Mouse (Mus musculus): ENCODE measurements around the gene 2310034C09Rik. TPM values are rescaled to one million over a fixed set of nuclear protein-coding genes. Genes with fewer than 3 reads are reported as not detected.
"Not testable (repeated sequence)": the region's sequence is repeated elsewhere in the genome, so short reads cannot be mapped to it uniquely, and the experiment has no call there.

The 2310034C09Rik gene
- polyA plus RNA-seq (2015; fragmentation: Nextera tagmentation; extraction: Ambion mirVana): 1.7 TPM in 1 of 2 replicates, not detected in the other

DNA sequence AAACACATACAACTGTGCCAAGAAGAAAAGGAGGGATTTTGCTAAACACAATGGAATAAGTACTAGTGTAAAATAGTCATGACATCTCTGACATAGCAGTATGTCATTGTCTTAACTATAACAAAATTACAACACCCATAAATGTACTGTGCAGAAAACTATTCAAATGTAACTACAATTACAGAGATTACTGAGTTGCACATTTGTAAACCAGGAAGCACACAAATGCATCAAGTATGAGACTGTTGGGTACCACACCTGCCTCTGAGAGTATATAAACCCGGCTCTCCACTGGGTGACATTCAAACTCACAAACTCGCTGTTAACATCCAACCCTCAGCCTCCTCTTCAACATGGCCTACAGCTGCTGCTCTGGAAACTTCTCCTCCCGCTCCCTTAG is at the start of gene 2310034C09Rik:
Gene 2310034C09Rik, plus strand, starts transcription at position 301 of the 400 bp plus-strand sequence.
- not testable (repeated sequence) for H3K9me3 ChIP-seq (ENCODE audit: control insufficient read depth, low read length); H3K4me3 ChIP-seq (ENCODE audit: low read length); H3K4me2 ChIP-seq (ENCODE audit: low read depth, low read length); H3K27ac ChIP-seq (ENCODE audit: low read length); H3K27me3 ChIP-seq (ENCODE audit: control insufficient read depth, insufficient read depth, low read depth, low read length); H3K36me3 ChIP-seq (ENCODE audit: control insufficient read depth, insufficient read depth, low read length); ATAC-seq (ENCODE audit: low read depth); H3K9ac ChIP-seq (ENCODE audit: low read length); H3K4me1 ChIP-seq (replicated peaks; ENCODE audit: control insufficient read depth, insufficient read depth, low read length)
- 72% methylated on average over 3 of the region's 3 CpGs for WGBS

DNA sequence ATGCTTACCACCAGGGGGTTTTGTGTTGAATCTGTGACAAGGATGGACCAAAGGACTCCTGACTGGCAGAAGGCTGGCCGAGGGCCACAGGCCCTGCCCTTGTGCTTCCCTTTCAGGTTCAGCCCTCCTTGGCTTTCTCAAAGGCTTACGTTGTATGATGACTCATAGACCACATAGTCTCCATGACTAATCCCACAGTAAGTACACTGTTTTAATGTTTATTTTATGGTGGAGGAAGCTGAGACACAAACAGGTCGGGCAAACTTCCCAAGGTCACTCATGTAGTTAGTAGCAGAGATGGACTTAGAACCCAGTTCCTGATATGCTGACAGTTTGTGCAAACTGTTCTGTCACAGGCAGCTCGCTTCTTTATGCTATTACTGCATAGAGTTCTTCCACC is 47.9 kb upstream of the 2310034C09Rik start:
- Histone ChIP-seq H3K27me3 (ENCODE audit: control insufficient read depth, insufficient read depth, low read depth, low read length) (no peaks in the 10 kb centered on the region), H3K9ac (ENCODE audit: low read length) (no peak overlapping the region), H3K4me2 (ENCODE audit: low read depth, low read length) (no peak overlapping the region), H3K4me1 (replicated peaks; ENCODE audit: control insufficient read depth, insufficient read depth, low read length) (no peaks in the 10 kb centered on the region), H3K36me3 (ENCODE audit: control insufficient read depth, insufficient read depth, low read length) (no peaks in the 10 kb centered on the region), H3K27ac (ENCODE audit: low read length) (no peak overlapping the region), H3K4me3 (ENCODE audit: low read length) (no peak overlapping the region), H3K9me3 (ENCODE audit: control insufficient read depth, low read length) (no peaks in the 10 kb centered on the region)
- WGBS: 48% methylated on average over 4 of the region's 4 CpGs
- ATAC-seq (ENCODE audit: low read depth): no peak

DNA sequence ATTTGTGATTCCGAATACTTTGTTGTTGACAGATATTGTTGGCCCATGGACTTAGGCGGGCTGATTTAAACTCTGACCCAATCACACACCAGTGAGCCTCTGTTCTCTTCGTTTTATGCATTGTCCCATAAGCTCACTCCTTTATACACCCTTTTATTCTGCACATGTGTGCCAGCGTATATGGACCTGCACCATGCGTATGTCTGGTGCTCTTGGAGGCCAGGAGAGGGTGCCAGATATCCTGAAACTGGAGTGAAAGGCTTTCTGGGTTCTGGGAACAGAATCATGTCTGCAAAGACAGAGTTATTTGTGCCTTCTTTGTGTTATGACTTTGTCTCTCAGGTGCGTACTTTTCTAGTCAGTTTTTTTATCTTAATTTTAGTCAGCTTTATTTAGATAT is 47.4 kb upstream of the 2310034C09Rik start:
- WGBS: 74% methylated on average over 6 of the region's 6 CpGs
- H3K36me3 ChIP-seq (ENCODE audit: control insufficient read depth, insufficient read depth, low read length): no peaks in the 10 kb centered on the region
- no peaks in the 10 kb centered on the region for H3K9me3 ChIP-seq (ENCODE audit: control insufficient read depth, low read length)
- no peaks in the 10 kb centered on the region for H3K4me1 ChIP-seq (replicated peaks; ENCODE audit: control insufficient read depth, insufficient read depth, low read length)
- H3K4me2 ChIP-seq (ENCODE audit: low read depth, low read length): no peak overlapping the region
- no peak overlapping the region for H3K27ac ChIP-seq (ENCODE audit: low read length)
- no peak overlapping the region for H3K9ac ChIP-seq (ENCODE audit: low read length)
- H3K27me3 ChIP-seq (ENCODE audit: control insufficient read depth, insufficient read depth, low read depth, low read length): no peaks in the 10 kb centered on the region
- H3K4me3 ChIP-seq (ENCODE audit: low read length): no peak overlapping the region
- ATAC-seq (ENCODE audit: low read depth): no peak

DNA sequence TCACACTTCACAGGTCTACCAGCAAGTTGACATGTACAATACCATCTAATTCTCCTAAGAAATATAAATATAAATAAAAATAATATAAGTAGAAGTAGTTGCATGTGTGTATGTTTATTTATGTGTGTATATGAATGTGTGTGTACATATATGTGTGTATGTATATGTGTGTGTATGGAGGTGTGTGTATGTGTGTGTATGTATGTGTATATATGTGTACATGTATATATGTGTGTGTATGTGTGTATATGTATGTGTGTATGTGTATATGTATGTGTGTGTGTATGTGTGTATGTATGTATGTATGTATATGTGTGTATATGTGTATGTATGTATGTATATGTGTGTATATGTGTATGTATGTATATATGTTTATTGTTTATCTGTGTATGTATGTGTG is 42.1 kb upstream of the 2310034C09Rik start:
- no peak for ATAC-seq (ENCODE audit: low read depth)

DNA sequence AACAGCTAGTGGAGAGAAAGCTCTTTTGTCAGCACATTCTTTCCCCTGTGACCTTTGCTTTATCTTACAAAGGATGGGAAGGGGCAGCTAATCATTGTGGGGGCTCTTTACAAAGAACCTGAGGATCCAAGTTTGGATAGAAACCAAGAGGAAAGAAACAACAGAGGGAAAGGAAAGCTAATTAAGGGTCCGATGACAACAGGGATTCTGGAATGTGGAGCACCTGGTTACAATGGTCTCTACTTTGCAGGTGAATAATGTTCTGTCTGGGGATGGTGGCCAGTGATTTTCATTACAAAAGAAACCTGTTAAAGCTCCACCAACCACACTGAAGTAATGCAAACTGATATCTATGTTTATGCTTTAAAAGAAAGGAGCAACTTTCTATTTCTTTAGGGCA is 38.6 kb upstream of the 2310034C09Rik start:
- H3K4me1 ChIP-seq (replicated peaks; ENCODE audit: control insufficient read depth, insufficient read depth, low read length): no peaks in the 10 kb centered on the region
- H3K9ac ChIP-seq (ENCODE audit: low read length): no peak overlapping the region
- no peaks in the 10 kb centered on the region for H3K27me3 ChIP-seq (ENCODE audit: control insufficient read depth, insufficient read depth, low read depth, low read length)
- no peaks in the 10 kb centered on the region for H3K9me3 ChIP-seq (ENCODE audit: control insufficient read depth, low read length)
- H3K27ac ChIP-seq (ENCODE audit: low read length): no peak overlapping the region
- 44% methylated on average over 1 of the region's 1 CpGs for WGBS
- H3K4me3 ChIP-seq (ENCODE audit: low read length): no peak overlapping the region
- no peak for ATAC-seq (ENCODE audit: low read depth)
- no peaks in the 10 kb centered on the region for H3K36me3 ChIP-seq (ENCODE audit: control insufficient read depth, insufficient read depth, low read length)
- H3K4me2 ChIP-seq (ENCODE audit: low read depth, low read length): no peak overlapping the region

More for the DNA sequence above, 42.1 kb upstream of the 2310034C09Rik start:
- Histone ChIP-seq H3K36me3 (ENCODE audit: control insufficient read depth, insufficient read depth, low read length) (no peaks in the 10 kb centered on the region), H3K9ac (ENCODE audit: low read length) (no peak overlapping the region), H3K27me3 (ENCODE audit: control insufficient read depth, insufficient read depth, low read depth, low read length) (no peaks in the 10 kb centered on the region), H3K4me3 (ENCODE audit: low read length) (no peak overlapping the region), H3K4me2 (ENCODE audit: low read depth, low read length) (no peak overlapping the region), H3K9me3 (ENCODE audit: control insufficient read depth, low read length) (no peaks in the 10 kb centered on the region), H3K4me1 (replicated peaks; ENCODE audit: control insufficient read depth, insufficient read depth, low read length) (no peaks in the 10 kb centered on the region), H3K27ac (ENCODE audit: low read length) (no peak overlapping the region)

DNA sequence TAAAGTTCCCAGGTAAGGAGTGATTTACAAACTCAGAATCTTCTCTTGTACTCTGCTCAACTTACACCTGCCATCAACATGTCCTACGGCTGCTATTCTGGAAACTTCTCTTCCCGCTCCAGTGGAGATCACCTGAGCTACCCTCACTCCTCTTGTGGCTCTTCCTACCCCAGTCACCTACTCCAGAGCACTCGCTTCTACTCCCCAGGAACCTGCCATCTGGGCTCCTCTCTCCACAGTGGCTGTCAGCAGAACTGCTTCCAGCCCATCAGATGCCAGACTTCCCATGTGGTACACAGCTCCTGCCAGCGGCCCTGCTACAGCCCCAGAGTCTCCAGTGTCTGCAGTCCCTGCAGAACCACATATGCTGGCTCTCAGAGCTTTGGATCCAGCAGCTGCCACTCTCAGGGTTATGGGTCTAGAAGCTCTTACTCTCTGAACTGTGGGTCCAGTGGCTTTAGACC is 29.8 kb upstream of the 2310034C09Rik start, which contains the start of gene Krtap13-1:
Gene Krtap13-1, plus strand, starts transcription at position 51 of the 464 bp plus-strand sequence.
- Histone ChIP-seq H3K4me2 (ENCODE audit: low read depth, low read length) (no peak within 1 kb of the TSS), H3K27me3 (ENCODE audit: control insufficient read depth, insufficient read depth, low read depth, low read length) (no peaks in the 10 kb centered on the region), H3K9ac (ENCODE audit: low read length) (no peak within 1 kb of the TSS), H3K27ac (ENCODE audit: low read length) (no peak within 1 kb of the TSS), H3K9me3 (ENCODE audit: control insufficient read depth, low read length) (no peaks in the 10 kb centered on the region), H3K36me3 (ENCODE audit: control insufficient read depth, insufficient read depth, low read length) (no peaks in the 10 kb centered on the region), H3K4me3 (ENCODE audit: low read length) (no peak within 1 kb of the TSS), H3K4me1 (replicated peaks; ENCODE audit: control insufficient read depth, insufficient read depth, low read length) (no peaks in the 10 kb centered on the region)
- 75% methylated on average over 4 of the region's 4 CpGs for WGBS
- ATAC-seq (ENCODE audit: low read depth): no peak

DNA sequence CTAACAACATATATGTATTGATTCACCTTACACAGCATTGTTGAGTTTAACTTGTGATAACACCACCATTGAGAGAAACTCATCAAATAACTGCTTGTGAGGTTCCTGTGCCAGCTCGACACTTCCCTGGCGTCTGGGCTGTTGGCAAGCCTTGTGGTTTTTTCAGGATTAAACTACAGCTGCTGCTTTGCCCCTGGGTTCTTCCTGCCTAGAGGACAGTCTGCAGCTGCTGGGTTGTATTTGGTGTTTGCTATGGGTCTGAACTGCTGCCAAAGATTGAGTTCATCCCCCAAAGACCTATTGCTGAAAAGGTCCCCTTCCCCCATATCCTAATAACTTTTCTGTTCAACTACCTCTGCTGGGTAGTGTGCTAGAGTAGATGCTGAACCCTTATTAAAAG is 23.3 kb upstream of the 2310034C09Rik start:
- Histone ChIP-seq H3K27me3 (ENCODE audit: control insufficient read depth, insufficient read depth, low read depth, low read length) (no peaks in the 10 kb centered on the region), H3K4me1 (replicated peaks; ENCODE audit: control insufficient read depth, insufficient read depth, low read length) (no peaks in the 10 kb centered on the region), H3K9me3 (ENCODE audit: control insufficient read depth, low read length) (no peaks in the 10 kb centered on the region), H3K36me3 (ENCODE audit: control insufficient read depth, insufficient read depth, low read length) (no peaks in the 10 kb centered on the region), H3K27ac (ENCODE audit: low read length) (no peak overlapping the region), H3K9ac (ENCODE audit: low read length) (no peak overlapping the region), H3K4me3 (ENCODE audit: low read length) (no peak overlapping the region), H3K4me2 (ENCODE audit: low read depth, low read length) (no peak overlapping the region)
- ATAC-seq (ENCODE audit: low read depth): no peak
- WGBS: 53% methylated on average over 2 of the region's 2 CpGs

DNA sequence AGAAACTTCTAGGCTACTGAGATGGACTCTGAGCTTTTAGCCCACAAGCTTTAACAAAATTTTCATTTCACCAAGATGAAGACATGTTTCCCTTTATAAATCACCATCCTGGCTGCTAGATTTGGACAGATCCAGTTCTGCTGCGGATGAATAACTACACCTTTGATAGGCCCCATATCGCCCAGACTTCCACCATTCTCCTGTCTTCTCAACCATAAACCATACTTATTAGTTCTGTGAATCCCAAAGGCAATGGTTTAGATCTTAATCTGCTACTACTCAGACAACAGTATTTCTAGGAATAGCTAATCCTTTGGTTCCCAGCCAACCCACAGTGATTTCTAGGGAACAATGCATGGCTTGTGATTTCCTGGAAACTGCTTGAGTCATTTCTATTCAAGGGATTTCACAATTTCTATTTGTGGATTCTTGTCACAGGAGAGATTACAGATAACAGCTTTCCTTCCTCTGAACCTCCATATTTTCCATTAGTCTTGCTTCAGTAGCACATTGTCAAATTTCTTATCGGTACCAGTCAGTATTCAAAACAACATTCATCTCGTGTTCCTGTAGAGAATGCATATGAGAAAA is 13.8 kb upstream of the 2310034C09Rik start:
- Histone ChIP-seq H3K27ac (ENCODE audit: low read length) (no peak overlapping the region), H3K9me3 (ENCODE audit: control insufficient read depth, low read length) (no peaks in the 10 kb centered on the region), H3K4me3 (ENCODE audit: low read length) (no peak overlapping the region), H3K4me2 (ENCODE audit: low read depth, low read length) (no peak overlapping the region), H3K4me1 (replicated peaks; ENCODE audit: control insufficient read depth, insufficient read depth, low read length) (no peaks in the 10 kb centered on the region), H3K36me3 (ENCODE audit: control insufficient read depth, insufficient read depth, low read length) (no peaks in the 10 kb centered on the region), H3K9ac (ENCODE audit: low read length) (no peak overlapping the region), H3K27me3 (ENCODE audit: control insufficient read depth, insufficient read depth, low read depth, low read length) (no peaks in the 10 kb centered on the region)
- 58% methylated on average over 4 of the region's 4 CpGs for WGBS
- ATAC-seq (ENCODE audit: low read depth): no peak

DNA sequence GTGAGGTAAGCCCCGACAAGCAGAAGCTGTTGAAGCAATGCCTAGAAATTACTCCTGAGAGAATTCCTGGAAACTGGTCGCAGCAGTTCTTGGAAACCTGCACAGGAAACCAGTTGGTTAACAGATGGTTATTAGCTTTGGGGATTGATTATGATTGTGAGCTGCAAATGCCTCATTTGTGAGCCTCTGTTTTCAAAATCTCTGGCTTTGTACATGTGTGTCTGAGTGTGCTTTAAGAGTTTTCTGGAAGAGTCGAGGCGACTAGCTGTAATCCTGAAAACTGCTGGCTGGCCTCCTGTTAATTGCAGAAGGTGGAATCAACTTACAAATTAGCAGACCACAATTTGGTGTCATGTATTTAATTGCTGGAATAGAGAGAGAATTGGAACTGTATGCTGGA is 10.7 kb upstream of the 2310034C09Rik start:
- no peak for ATAC-seq (ENCODE audit: low read depth)
- Histone ChIP-seq H3K36me3 (ENCODE audit: control insufficient read depth, insufficient read depth, low read length) (no peaks in the 10 kb centered on the region), H3K9ac (ENCODE audit: low read length) (no peak overlapping the region), H3K4me1 (replicated peaks; ENCODE audit: control insufficient read depth, insufficient read depth, low read length) (no peaks in the 10 kb centered on the region), H3K27me3 (ENCODE audit: control insufficient read depth, insufficient read depth, low read depth, low read length) (no peaks in the 10 kb centered on the region), H3K4me2 (ENCODE audit: low read depth, low read length) (no peak overlapping the region), H3K4me3 (ENCODE audit: low read length) (no peak overlapping the region), H3K9me3 (ENCODE audit: control insufficient read depth, low read length) (no peaks in the 10 kb centered on the region), H3K27ac (ENCODE audit: low read length) (no peak overlapping the region)
- 74% methylated on average over 4 of the region's 4 CpGs for WGBS

DNA sequence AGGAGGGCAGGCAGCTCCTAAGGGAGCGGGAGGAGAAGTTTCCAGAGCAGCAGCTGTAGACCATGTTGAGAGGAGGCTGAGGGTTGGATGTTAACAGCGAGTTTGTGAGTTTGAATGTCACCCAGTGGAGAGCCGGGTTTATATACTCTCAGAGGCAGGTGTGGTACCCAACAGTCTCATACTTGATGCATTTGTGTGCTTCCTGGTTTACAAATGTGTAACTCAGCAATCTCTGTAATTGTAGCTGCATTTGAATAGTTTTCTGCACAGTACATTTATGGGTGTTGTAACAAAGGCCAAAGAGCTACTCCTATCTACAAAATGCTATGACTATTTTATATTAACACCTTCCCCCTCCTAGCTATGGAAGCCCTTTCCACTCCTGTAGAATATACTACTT is 7.1 kb upstream of the 2310034C09Rik start, which contains the start of gene Krtap13:
Gene Krtap13, minus strand, starts transcription at position 101 of the 400 bp plus-strand sequence.
- H3K27me3 ChIP-seq (ENCODE audit: control insufficient read depth, insufficient read depth, low read depth, low read length); H3K27ac ChIP-seq (ENCODE audit: low read length); H3K4me2 ChIP-seq (ENCODE audit: low read depth, low read length); H3K9me3 ChIP-seq (ENCODE audit: control insufficient read depth, low read length); H3K4me1 ChIP-seq (replicated peaks; ENCODE audit: control insufficient read depth, insufficient read depth, low read length); ATAC-seq (ENCODE audit: low read depth); H3K9ac ChIP-seq (ENCODE audit: low read length); H3K36me3 ChIP-seq (ENCODE audit: control insufficient read depth, insufficient read depth, low read length); H3K4me3 ChIP-seq (ENCODE audit: low read length): not testable (repeated sequence)
- 71% methylated on average over 3 of the region's 3 CpGs for WGBS

Measured in lung, embryonic 16.5 days (tissue).